Mouse (Mus musculus) liver, postnatal 0 days (tissue): ENCODE data around the gene V1ra8. TPM values are rescaled to one million over a fixed set of nuclear protein-coding genes. Genes with fewer than 3 reads are reported as not detected.

Source experiments
- ATAC-seq: fragments of 200-750 bp; cut with Nextera tagmentation; 2 replicates; pipeline ENCODE4 v1.8.0; 2017; ENCODE audit warnings: mild to moderate bottlenecking, moderate library complexity
- DNase-seq: peaks from one replicate; pipeline ENCODE4 v3.0.0-alpha.2; 2016
- H3K27ac ChIP-seq: fragments of 300-500 bp; sonication (generic); 2 replicates; pipeline ENCODE4 v1.5.1; 2014; ENCODE audit warnings: antibody characterized with exemption, moderate library complexity, mild to moderate bottlenecking, low read depth
- H3K27me3 ChIP-seq: fragments of 300-500 bp; sonication (generic); 2 replicates; pipeline ENCODE4 v1.6.1; 2014; ENCODE audit warnings: low read length, control low read depth, mixed read lengths; ENCODE audit not compliant: insufficient read depth
- H3K36me3 ChIP-seq: fragments of 300-500 bp; sonication (generic); replicated peaks from 2 replicates; pipeline ENCODE4 v1.6.1; 2014; ENCODE audit warnings: mild to moderate bottlenecking, control low read depth, low read length, moderate library complexity, mixed read lengths; ENCODE audit not compliant: insufficient read depth
- H3K4me1 ChIP-seq: fragments of 300-500 bp; sonication (generic); 2 replicates; pipeline ENCODE4 v1.6.1; 2014; ENCODE audit warnings: antibody characterized with exemption, mild to moderate bottlenecking, control low read depth; ENCODE audit not compliant: insufficient read depth
- H3K4me2 ChIP-seq: fragments of 300-500 bp; sonication (generic); 2 replicates; pipeline ENCODE4 v1.6.1; 2014; ENCODE audit warnings: low read depth, mild to moderate bottlenecking, low read length, moderate library complexity, mixed read lengths
- H3K4me3 ChIP-seq: fragments of 300-500 bp; sonication (generic); 2 replicates; pipeline ENCODE4 v1.5.1; 2014; ENCODE audit warnings: low read depth, low read length
- H3K9ac ChIP-seq: fragments of 300-500 bp; sonication (generic); replicated peaks from 2 replicates; pipeline ENCODE4 v1.6.1; 2014; ENCODE audit warnings: mild to moderate bottlenecking, moderate library complexity
- H3K9me3 ChIP-seq: fragments of 300-500 bp; sonication (generic); 2 replicates; pipeline ENCODE4 v1.6.1; 2016; ENCODE audit warnings: mild to moderate bottlenecking, control low read depth, low read length, mixed read lengths
- CTCF ChIP-seq: sonication (generic); IDR thresholded peaks from 2 replicates; pipeline ENCODE4 v1.5.1; 2016; ENCODE audit warnings: antibody characterized with exemption, low read depth
- EP300 ChIP-seq: IDR thresholded peaks from 2 replicates; pipeline ENCODE4 v1.6.1; 2016; ENCODE audit warnings: antibody characterized with exemption, low read depth, mild to moderate bottlenecking
- WGBS: fragments of 180-500 bp; shearing (Covaris S2); extraction: QIAGEN DNeasy Blood & Tissue Kit; methylation state at CpG from one replicate; pipeline ENCODE4 v1.1.7; 2014; ENCODE audit not compliant: insufficient replicate concordance; 5-methylcytosine and 5-hydroxymethylcytosine counted together
- polyA plus RNA-seq: library from polyadenylated mRNA; unstranded; fragments of >200 nt; fragmentation: Nextera tagmentation; extraction: Ambion mirVana; gene quantifications from 2 replicates; pipeline ENCODE4 v1.2.1, GENCODE M21; 2015

Gene V1ra8
- polyA plus RNA-seq, 1 experiment from 2014 or later, result not detected

DNA sequence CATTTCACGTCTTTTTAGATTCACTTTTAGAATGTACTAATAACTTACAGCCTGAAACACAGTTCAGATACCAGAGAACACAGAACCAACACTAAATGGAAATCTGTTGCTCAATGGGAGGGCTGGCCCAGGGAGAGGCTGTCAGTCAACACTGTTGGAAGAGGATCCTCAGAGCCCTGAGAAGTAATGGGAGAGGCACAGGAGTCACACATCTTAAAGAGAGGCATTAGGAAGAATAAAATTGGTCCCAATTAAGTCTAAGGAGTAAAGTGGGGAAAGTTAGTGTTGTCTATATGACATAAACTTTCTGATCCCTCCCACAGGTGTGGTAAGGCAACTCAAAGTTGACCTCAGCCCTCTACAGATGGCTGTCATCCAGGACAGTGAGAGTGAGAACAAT is 43.4 kb downstream of the V1ra8 start, which contains the start of gene Vmn1r54:
TSS of gene Vmn1r54 (plus strand) at position 301 of the 400 bp plus-strand sequence.
- Histone ChIP-seq H3K4me2 (no peak within 1 kb of the TSS), H3K36me3 (no peaks in the 10 kb centered on the region), H3K4me1 (no peaks in the 10 kb centered on the region), H3K9me3 (no peaks in the 10 kb centered on the region), H3K9ac (no peak within 1 kb of the TSS), H3K27ac (no peak within 1 kb of the TSS), H3K4me3 (no peak within 1 kb of the TSS), H3K27me3 (no peaks in the 10 kb centered on the region)
- no peak for TF ChIP-seq EP300
- TF ChIP-seq CTCF, result no peak
- no peak for DNase-seq
- WGBS, result 66% methylated on average over 1 of the region's 1 CpGs
- no peak for ATAC-seq

Other genes starting within 250 kb of the V1ra8 start
- gene Vmn1r46, start 233.5 kb upstream of the V1ra8 start, polyA plus RNA-seq, result not detected in 2 replicates
- gene Vmn1r47, start 186.6 kb upstream of the V1ra8 start, polyA plus RNA-seq, result not detected in 2 replicates
- not detected in 2 replicates for gene Vmn1r48, start 166.0 kb upstream of the V1ra8 start, polyA plus RNA-seq
- not detected in 2 replicates for gene Vmn1r49, start 124.3 kb upstream of the V1ra8 start, polyA plus RNA-seq
- not detected in 2 replicates for gene Vmn1r50, start 101.4 kb upstream of the V1ra8 start, polyA plus RNA-seq
- gene Vmn1r51, start 80.2 kb upstream of the V1ra8 start, polyA plus RNA-seq, result not detected in 2 replicates
- gene Vmn1r52, start 28.0 kb upstream of the V1ra8 start, polyA plus RNA-seq, result not detected in 2 replicates
- gene Vmn1r53, start 21.6 kb downstream of the V1ra8 start, polyA plus RNA-seq, result not detected in 2 replicates
- gene Vmn1r54, start 43.5 kb downstream of the V1ra8 start, polyA plus RNA-seq, result not detected in 2 replicates
- gene BC048671, start 98.4 kb downstream of the V1ra8 start, polyA plus RNA-seq, result not detected in 2 replicates
- 10.3 and 14.0 TPM in 2 replicates for gene Chst13, start 122.4 kb downstream of the V1ra8 start, polyA plus RNA-seq
- gene Uroc1, start 130.5 kb downstream of the V1ra8 start, polyA plus RNA-seq, result 48.6 and 51.0 TPM in 2 replicates
- gene Zxdc, start 166.7 kb downstream of the V1ra8 start, polyA plus RNA-seq, result 2.1 and 2.8 TPM in 2 replicates
- gene Cfap100, start 226.0 kb downstream of the V1ra8 start, polyA plus RNA-seq, result 0.06 TPM in 1 of 2 replicates, not detected in the other